Mouse (Mus musculus) CD4-positive naive resting alpha-beta T cell, adult 76 days (primary cell): ENCODE results near the gene Mllt10. TPM values are rescaled to one million over a fixed set of nuclear protein-coding genes. Genes with fewer than 3 reads are reported as not detected.

Source experiments
- total RNA-seq: library from RNA; stranded (reverse); gene quantifications from one replicate; pipeline ENCODE4 v1.2.4, GENCODE M21; 2023

Gene Mllt10
- 121 TPM for total RNA-seq

GRCm38 (mm10) chr2:18055016-18055928 lies at the start of gene Mllt10:
Gene Mllt10 (plus strand): TSS chr2:18055237.

DNA sequence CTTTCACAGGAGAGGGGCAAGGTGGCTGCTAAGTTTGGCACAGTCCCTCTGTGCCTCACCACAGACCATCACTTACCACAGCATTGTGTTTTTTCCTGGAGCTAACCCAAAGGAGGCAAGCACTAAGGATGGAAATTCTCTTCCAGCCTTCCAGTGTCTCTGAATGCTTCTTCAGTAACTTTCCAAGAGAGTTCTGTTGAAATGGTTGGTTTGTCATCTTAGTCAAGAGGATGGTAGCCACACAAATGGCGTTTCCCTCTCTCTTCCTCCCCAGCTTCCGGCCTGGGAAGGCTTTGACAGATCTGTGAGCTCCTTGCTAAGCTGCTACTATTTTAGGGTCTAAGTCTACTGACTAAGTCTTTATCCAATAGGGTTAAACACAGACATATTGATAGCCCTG lies 17.5 kb upstream of the Mllt10 start, which contains the start of gene A930004D18Rik:
Gene A930004D18Rik (minus strand): TSS at position 247 of the 400 bp plus-strand sequence.

GRCm38 (mm10) chr2:18048453-18049075 lies 6.5 kb upstream of the Mllt10 start, which contains the start of gene Skida1:
Gene Skida1 (minus strand): TSS chr2:18049051.

Other genes with a start within 250 kb of the Mllt10 start
- not detected for gene H2al2a, start 58.3 kb upstream of the Mllt10 start, total RNA-seq
- gene A930004D18Rik, start 17.5 kb upstream of the Mllt10 start, total RNA-seq = not detected
- 0.18 TPM for gene Skida1, start 6.2 kb upstream of the Mllt10 start, total RNA-seq